Mouse (Mus musculus) granulocyte monocyte progenitor cell, adult 5-6 weeks (primary cell): ENCODE data around the gene Gm21962. TPM values are rescaled to one million over a fixed set of nuclear protein-coding genes. Genes with fewer than 3 reads are reported as not detected.
"Not testable (repeated sequence)": the region's sequence is repeated elsewhere in the genome, so short reads cannot be mapped to it uniquely, and the experiment has no call there.

ENCODE experiments used
- ATAC-seq: replicated peaks from 2 replicates; pipeline ENCODE4 v1.8.0; 2016; ENCODE audit warnings: mild to moderate bottlenecking, moderate TSS enrichment, inconsistent platforms; ENCODE audit not compliant: poor library complexity, severe bottlenecking
- total RNA-seq, 2 experiments: library from RNA; stranded (forward) in 1 of 2; stranded (reverse) in 1 of 2; fragments of 200-712, 200-1000 nt in 1 of 2; fragments of >200 nt in 1 of 2; fragmentation: Nextera tagmentation in 1 of 2; gene quantifications; 2 replicates each; pipeline ENCODE4 v1.2.3; 2014 to 2017

The Gm21962 gene
- not detected in 2 replicates for total RNA-seq (2014; fragmentation: Nextera tagmentation)
- total RNA-seq (2017): 0.13 TPM in 1 of 2 replicates, not detected in the other

GRCm38 (mm10) chr3:137671224-137671623 is at the start of gene Gm21962:
Gene Gm21962 (plus strand): TSS chr3:137671524.
- ATAC-seq: not testable (repeated sequence)

- no peak for ATAC-seq
Measured at GRCm38 (mm10) chr3:137622091-137622490, 49.2 kb upstream of the Gm21962 start.

- ATAC-seq: 0 out of 2 replicates have a peak, but pooled peaks have one; percentile 4
Measured at GRCm38 (mm10) chr3:137622895-137623580, 48.3 kb upstream of the Gm21962 start.

GRCm38 (mm10) chr3:137623581-137624362 is 47.6 kb upstream of the Gm21962 start:
- ATAC-seq: peak; percentile 96

- no peak for ATAC-seq
Measured at GRCm38 (mm10) chr3:137625054-137625453, 46.3 kb upstream of the Gm21962 start.

GRCm38 (mm10) chr3:137633726-137634125 is 37.6 kb upstream of the Gm21962 start:
- ATAC-seq: no peak

GRCm38 (mm10) chr3:137636571-137636970 is 34.8 kb upstream of the Gm21962 start:
- no peak for ATAC-seq

- no peak for ATAC-seq
Measured at GRCm38 (mm10) chr3:137641238-137641637, 30.1 kb upstream of the Gm21962 start.

GRCm38 (mm10) chr3:137642137-137642536 is 29.2 kb upstream of the Gm21962 start:
- no peak for ATAC-seq

- ATAC-seq: no peak
Measured at GRCm38 (mm10) chr3:137642568-137642967, 28.8 kb upstream of the Gm21962 start.

- ATAC-seq: no peak
Measured at GRCm38 (mm10) chr3:137644081-137644480, 27.2 kb upstream of the Gm21962 start.

GRCm38 (mm10) chr3:137644947-137645346 is 26.4 kb upstream of the Gm21962 start:
- no peak for ATAC-seq

GRCm38 (mm10) chr3:137647427-137648100 is 23.8 kb upstream of the Gm21962 start:
- no peak for ATAC-seq

- no peak for ATAC-seq
Measured at GRCm38 (mm10) chr3:137649112-137649511, 22.2 kb upstream of the Gm21962 start.

- no peak for ATAC-seq
Measured at GRCm38 (mm10) chr3:137652853-137653252, 18.5 kb upstream of the Gm21962 start.

- ATAC-seq: peak; percentile 30; the same call in 1 of the 2 replicates
Measured at GRCm38 (mm10) chr3:137680923-137681322, 9.6 kb downstream of the Gm21962 start.

- ATAC-seq: no peak
Measured at GRCm38 (mm10) chr3:137682911-137683806, 11.8 kb downstream of the Gm21962 start.

- no peak for ATAC-seq
Measured at GRCm38 (mm10) chr3:137683807-137684403, 12.6 kb downstream of the Gm21962 start.

- no peak for ATAC-seq
Measured at GRCm38 (mm10) chr3:137686932-137687331, 15.6 kb downstream of the Gm21962 start.
